Mouse (Mus musculus): ENCODE data around the gene Krtap5-3. TPM values are rescaled to one million over a fixed set of nuclear protein-coding genes. Genes with fewer than 3 reads are reported as not detected.
"Not testable (repeated sequence)": the region's sequence is repeated elsewhere in the genome, so short reads cannot be mapped to it uniquely, and the experiment has no call there.

Krtap5-3 gene
- polyA plus RNA-seq, 1 experiment, result not detected

DNA sequence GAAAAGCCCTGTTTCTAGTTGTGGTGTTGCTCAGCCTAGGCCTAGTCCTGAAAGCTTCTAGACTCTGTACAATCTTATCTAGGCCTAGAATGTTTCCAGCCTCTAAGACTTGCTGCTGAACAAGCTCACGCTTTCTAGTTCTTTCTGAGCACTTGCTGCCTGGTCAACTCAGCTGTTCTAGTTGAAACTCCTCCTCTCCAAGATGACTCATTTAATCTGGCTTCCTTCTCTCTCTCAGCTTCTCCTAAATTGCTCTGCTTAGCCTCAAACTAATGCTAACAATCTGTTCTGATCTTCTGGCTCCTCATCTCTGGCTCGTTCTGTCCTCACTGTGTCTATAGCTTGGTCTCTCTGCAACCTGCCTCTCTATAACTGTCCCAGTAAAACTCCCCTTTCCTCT, 2.4 kb upstream of the Krtap5-3 start:
- TF ChIP-seq MYOD1 (IDR thresholded peaks at IDR 0.05; ENCODE audit: control insufficient read depth, insufficient read length, low read depth) (no peak), USF1 (IDR thresholded peaks at IDR 0.05; ENCODE audit: low read depth) (no peak), FOSL1 (IDR thresholded peaks at IDR 0.05; ENCODE audit: insufficient read depth, low read length, poor library complexity, severe bottlenecking) (no peak), CTCF (IDR thresholded peaks at IDR 0.05; ENCODE audit: control insufficient read depth, insufficient read depth, insufficient read length) (no peak), MAX (IDR thresholded peaks at IDR 0.05) (no peak), CEBPB (IDR thresholded peaks at IDR 0.05; ENCODE audit: low read depth) (no peak), MYOG (IDR thresholded peaks at IDR 0.05; ENCODE audit: control insufficient read depth, extremely low read depth, insufficient read length) (no peak)
- Histone ChIP-seq H3K27me3 (ENCODE audit: control insufficient read depth, insufficient read depth, insufficient read length) (no peaks in the 10 kb centered on the region), H3ac (ENCODE audit: control insufficient read depth, insufficient read length, low read depth) (no peak overlapping the region), H3K79me3 (ENCODE audit: low read depth) (no peaks in the 10 kb centered on the region), H3K79me2 (ENCODE audit: control insufficient read depth, insufficient read depth) (no peaks in the 10 kb centered on the region), H3K4me3 (ENCODE audit: insufficient read depth, poor library complexity, severe bottlenecking) (no peak overlapping the region), H3K36me3 (ENCODE audit: control insufficient read depth, insufficient read depth) (no peaks in the 10 kb centered on the region)

GRCm38 (mm10) chr7:142205488-142205887, 4.3 kb downstream of the Krtap5-3 start:
- no peaks in the 10 kb centered on the region for H3K79me3 ChIP-seq (ENCODE audit: low read depth)
- TF ChIP-seq FOSL1 (IDR thresholded peaks at IDR 0.05; ENCODE audit: insufficient read depth, low read length, poor library complexity, severe bottlenecking), result no peak
- no peak for TF ChIP-seq MYOG (IDR thresholded peaks at IDR 0.05; ENCODE audit: control insufficient read depth, extremely low read depth, insufficient read length)
- no peak for TF ChIP-seq CTCF (IDR thresholded peaks at IDR 0.05; ENCODE audit: control insufficient read depth, insufficient read depth, insufficient read length)
- no peak for TF ChIP-seq CEBPB (IDR thresholded peaks at IDR 0.05; ENCODE audit: low read depth)
- no peak for TF ChIP-seq MYOD1 (IDR thresholded peaks at IDR 0.05; ENCODE audit: control insufficient read depth, insufficient read length, low read depth)
- TF ChIP-seq MAX (IDR thresholded peaks at IDR 0.05), result no peak
- TF ChIP-seq USF1 (IDR thresholded peaks at IDR 0.05; ENCODE audit: low read depth), result no peak
- no peaks in the 10 kb centered on the region for H3K36me3 ChIP-seq (ENCODE audit: control insufficient read depth, insufficient read depth)
- H3K27me3 ChIP-seq (ENCODE audit: control insufficient read depth, insufficient read depth, insufficient read length), result peaks cover 6% of the 10 kb centered on the region
- no peak overlapping the region for H3ac ChIP-seq (ENCODE audit: control insufficient read depth, insufficient read length, low read depth)
- no peak overlapping the region for H3K4me3 ChIP-seq (ENCODE audit: insufficient read depth, poor library complexity, severe bottlenecking)
- no peaks in the 10 kb centered on the region for H3K79me2 ChIP-seq (ENCODE audit: control insufficient read depth, insufficient read depth)

DNA sequence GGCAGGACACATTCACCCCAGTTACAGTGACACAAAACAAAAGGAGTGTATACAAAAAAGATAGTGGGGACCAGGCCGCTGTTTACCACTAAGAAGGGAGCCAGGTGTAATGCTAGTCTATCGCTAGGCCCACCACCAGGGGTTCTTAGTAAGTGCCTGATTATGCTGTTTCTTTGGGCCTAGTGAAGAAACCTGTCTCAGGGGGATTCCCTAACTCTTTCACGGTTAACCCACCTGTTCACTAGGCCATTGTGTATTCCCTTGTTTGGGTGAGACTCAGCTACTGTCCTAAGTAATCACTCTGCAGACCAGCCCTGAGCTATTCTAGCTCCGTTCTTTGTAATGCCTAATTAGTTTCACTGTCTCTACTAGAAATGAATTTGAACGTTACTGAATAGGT, 5.7 kb downstream of the Krtap5-3 start:
- not testable (repeated sequence) for H3K36me3 ChIP-seq (ENCODE audit: control insufficient read depth, insufficient read depth); H3K27me3 ChIP-seq (ENCODE audit: control insufficient read depth, insufficient read depth, insufficient read length); H3K79me2 ChIP-seq (ENCODE audit: control insufficient read depth, insufficient read depth); H3K79me3 ChIP-seq (ENCODE audit: low read depth); H3ac ChIP-seq (ENCODE audit: control insufficient read depth, insufficient read length, low read depth); H3K4me3 ChIP-seq (ENCODE audit: insufficient read depth, poor library complexity, severe bottlenecking)

GRCm38 (mm10) chr7:142211559-142211958, 10.4 kb downstream of the Krtap5-3 start, which contains the start of gene Gm7579:
TSS of gene Gm7579 (plus strand) at chr7:142211859.
- no peak within 1 kb of the TSS for H3K4me3 ChIP-seq (ENCODE audit: insufficient read depth, poor library complexity, severe bottlenecking)
- no peaks in the 10 kb centered on the region for H3K79me2 ChIP-seq (ENCODE audit: control insufficient read depth, insufficient read depth)
- no peak within 1 kb of the TSS for H3ac ChIP-seq (ENCODE audit: control insufficient read depth, insufficient read length, low read depth)
- TF ChIP-seq CEBPB (IDR thresholded peaks at IDR 0.05; ENCODE audit: low read depth) (no peak), USF1 (IDR thresholded peaks at IDR 0.05; ENCODE audit: low read depth) (no peak), MYOD1 (IDR thresholded peaks at IDR 0.05; ENCODE audit: control insufficient read depth, insufficient read length, low read depth) (no peak), CTCF (IDR thresholded peaks at IDR 0.05; ENCODE audit: control insufficient read depth, insufficient read depth, insufficient read length) (no peak), MAX (IDR thresholded peaks at IDR 0.05) (no peak), FOSL1 (IDR thresholded peaks at IDR 0.05; ENCODE audit: insufficient read depth, low read length, poor library complexity, severe bottlenecking) (no peak), MYOG (IDR thresholded peaks at IDR 0.05; ENCODE audit: control insufficient read depth, extremely low read depth, insufficient read length) (no peak)
- H3K27me3 ChIP-seq (ENCODE audit: control insufficient read depth, insufficient read depth, insufficient read length), result peaks cover 6% of the 10 kb centered on the region
- no peaks in the 10 kb centered on the region for H3K79me3 ChIP-seq (ENCODE audit: low read depth)
- H3K36me3 ChIP-seq (ENCODE audit: control insufficient read depth, insufficient read depth), result no peaks in the 10 kb centered on the region

GRCm38 (mm10) chr7:142212136-142212535, 11.0 kb downstream of the Krtap5-3 start:
- not testable (repeated sequence) for H3K79me2 ChIP-seq (ENCODE audit: control insufficient read depth, insufficient read depth); H3K4me3 ChIP-seq (ENCODE audit: insufficient read depth, poor library complexity, severe bottlenecking); H3K79me3 ChIP-seq (ENCODE audit: low read depth); H3K36me3 ChIP-seq (ENCODE audit: control insufficient read depth, insufficient read depth); H3ac ChIP-seq (ENCODE audit: control insufficient read depth, insufficient read length, low read depth); H3K27me3 ChIP-seq (ENCODE audit: control insufficient read depth, insufficient read depth, insufficient read length)

- Histone ChIP-seq H3K36me3 (ENCODE audit: control insufficient read depth, insufficient read depth) (no peaks in the 10 kb centered on the region), H3K27me3 (ENCODE audit: control insufficient read depth, insufficient read depth, insufficient read length) (peaks cover 13% of the 10 kb centered on the region), H3K4me3 (ENCODE audit: insufficient read depth, poor library complexity, severe bottlenecking) (no peak overlapping the region), H3K79me3 (ENCODE audit: low read depth) (no peaks in the 10 kb centered on the region), H3ac (ENCODE audit: control insufficient read depth, insufficient read length, low read depth) (no peak overlapping the region), H3K79me2 (ENCODE audit: control insufficient read depth, insufficient read depth) (no peaks in the 10 kb centered on the region)
- TF ChIP-seq MYOG (IDR thresholded peaks at IDR 0.05; ENCODE audit: control insufficient read depth, extremely low read depth, insufficient read length) (no peak), USF1 (IDR thresholded peaks at IDR 0.05; ENCODE audit: low read depth) (no peak)
Measured at GRCm38 (mm10) chr7:142224518-142224917, 23.4 kb downstream of the Krtap5-3 start.

- not testable (repeated sequence) for H3K4me3 ChIP-seq (ENCODE audit: insufficient read depth, poor library complexity, severe bottlenecking); H3K27me3 ChIP-seq (ENCODE audit: control insufficient read depth, insufficient read depth, insufficient read length); H3ac ChIP-seq (ENCODE audit: control insufficient read depth, insufficient read length, low read depth); H3K79me3 ChIP-seq (ENCODE audit: low read depth); H3K36me3 ChIP-seq (ENCODE audit: control insufficient read depth, insufficient read depth); H3K79me2 ChIP-seq (ENCODE audit: control insufficient read depth, insufficient read depth)
Measured at GRCm38 (mm10) chr7:142229871-142230270, 28.7 kb downstream of the Krtap5-3 start, which contains the start of gene Krtap5-5. TSS of gene Krtap5-5 (minus strand) at chr7:142229971.
